Mouse (Mus musculus): ENCODE data around the gene Fblim1.

- TF ChIP-seq POLR2A (IDR thresholded peaks at IDR 0.05; ENCODE audit: low read depth, low read length), result no peak
- no peak for TF ChIP-seq CTCF (IDR thresholded peaks at IDR 0.05; ENCODE audit: extremely low read depth, insufficient read depth, insufficient read length, insufficient replicate concordance)
These were observed 64.0 kb downstream of the Fblim1 start for GRCm38 (mm10) chr4:141541851-141542250.

Data from spleen, adult 2 months (tissue).